Mouse (Mus musculus): ENCODE results near the gene Mfsd2b.
A peak's percentile ranks its signal among the peaks of the same experiment; 100 is the strongest.

DNA sequence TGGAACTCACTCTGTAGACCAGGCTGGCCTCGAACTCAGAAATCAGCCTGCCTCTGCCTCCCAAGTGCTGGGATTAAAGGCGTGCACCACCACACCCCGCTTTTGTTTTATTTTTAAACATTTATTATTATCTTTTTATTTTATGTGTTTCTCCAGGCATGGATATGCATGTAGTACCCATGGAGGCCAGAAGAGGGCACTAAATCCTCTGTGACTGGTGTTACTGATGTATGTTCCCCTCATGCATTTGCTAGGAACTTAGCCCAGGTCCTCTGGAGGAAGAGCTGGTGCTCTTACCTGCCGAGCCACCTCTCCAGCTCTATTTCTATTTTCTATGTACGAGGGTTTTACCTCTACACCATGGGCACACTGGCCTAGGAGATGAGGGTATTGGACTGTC, 18.0 kb downstream of the Mfsd2b start:
- no peak for TF ChIP-seq NANOG (IDR thresholded peaks at IDR 0.05; ENCODE audit: borderline replicate concordance, low read length)
- peak; percentile 67 for TF ChIP-seq CTCF (conservative IDR thresholded peaks at IDR 0.05; ENCODE audit: low read length)
- TF ChIP-seq POU5F1 (IDR thresholded peaks at IDR 0.05; ENCODE audit: borderline replicate concordance, low read length) = no peak

Measured in E14TG2a.4 (cell line).